In genomic region chr5:24076986-24077718, GRCm38 (mm10) we compare ENCODE assay signal across 7 mouse cellular contexts. TPM values are rescaled to one million over a fixed set of nuclear protein-coding genes. Genes with fewer than 3 reads are reported as not detected.
DNase-seq lines count a peak whose midpoint lies in the region; ATAC-seq and TF ChIP-seq lines count a peak whose summit lies in the region.

No protein-coding gene starts in this region.

- ATAC-seq in granulocyte monocyte progenitor cell, adult 5-6 weeks (replicated peaks; ENCODE audit: poor library complexity, severe bottlenecking) = peak; percentile 66
- 0 out of 2 replicates have a peak, but pooled peaks have one; percentile 41 for ATAC-seq in intestine, postnatal 0 days
- peak; percentile 68; the same call in 1 of the 2 replicates for ATAC-seq in limb, embryonic 11.5 days (ENCODE audit: insufficient number of reproducible peaks, low FRiP score, low TSS enrichment, low read depth)
- ATAC-seq in midbrain, embryonic 14.5 days (ENCODE audit: low FRiP score, low TSS enrichment) = peak; percentile 72; the same call in 1 of the 2 replicates

- H3K9me3 ChIP-seq in embryonic facial prominence, embryonic 10.5 days = no peaks in the 10 kb centered on the region
- H3K9me3 ChIP-seq in intestine, postnatal 0 days (ENCODE audit: control insufficient read depth) = no peaks in the 10 kb centered on the region
- H3K9me3 ChIP-seq in limb, embryonic 11.5 days (ENCODE audit: control insufficient read depth, low read length) = no peaks in the 10 kb centered on the region
- H3K9me3 ChIP-seq in midbrain, embryonic 14.5 days (ENCODE audit: control insufficient read depth, low read length) = no peaks in the 10 kb centered on the region

- H3K36me3 ChIP-seq in embryonic facial prominence, embryonic 10.5 days (replicated peaks) = no peaks in the 10 kb centered on the region
- no peaks in the 10 kb centered on the region for H3K36me3 ChIP-seq in intestine, postnatal 0 days (ENCODE audit: control insufficient read depth, insufficient read depth)
- no peaks in the 10 kb centered on the region for H3K36me3 ChIP-seq in limb, embryonic 11.5 days (ENCODE audit: control insufficient read depth, insufficient read depth, low read length)
- no peaks in the 10 kb centered on the region for H3K36me3 ChIP-seq in midbrain, embryonic 14.5 days (ENCODE audit: control insufficient read depth, insufficient read depth, low read length)

- H3K4me2 ChIP-seq in intestine, postnatal 0 days (replicated peaks; ENCODE audit: low read depth) = peak overlapping the region; percentile 52
- peak overlapping the region; percentile 27 for H3K4me2 ChIP-seq in limb, embryonic 11.5 days (ENCODE audit: low read depth, severe bottlenecking)
- peak overlapping the region; percentile 47 for H3K4me2 ChIP-seq in midbrain, embryonic 14.5 days (ENCODE audit: low read length)

- H3K9ac ChIP-seq in intestine, postnatal 0 days (ENCODE audit: low read depth, low read length) = peak overlapping the region; percentile 38; the same call in 1 of the 2 replicates
- H3K9ac ChIP-seq in limb, embryonic 11.5 days (ENCODE audit: low read length) = peak overlapping the region; percentile 27; the same call in 1 of the 2 replicates
- H3K9ac ChIP-seq in midbrain, embryonic 14.5 days (replicated peaks; ENCODE audit: low read length) = peak overlapping the region; percentile 36; the same call in 1 of the 2 replicates

- H3K27ac ChIP-seq in embryonic facial prominence, embryonic 10.5 days (replicated peaks) = peak overlapping the region; percentile 70
- H3K27ac ChIP-seq in intestine, postnatal 0 days (ENCODE audit: low read depth, low read length) = no peak overlapping the region
- H3K27ac ChIP-seq in limb, embryonic 11.5 days (replicated peaks; ENCODE audit: low read depth, low read length) = no peak overlapping the region
- H3K27ac ChIP-seq in midbrain, embryonic 14.5 days (replicated peaks; ENCODE audit: low read depth, low read length) = peak overlapping the region; percentile 81

- DNase-seq in adrenal gland, postnatal 36 days = peak; percentile 76 to 82
- DNase-seq in embryonic facial prominence, embryonic 10.5 days (ENCODE audit: low spot score) = peak; percentile 65
- peak; percentile 66 for DNase-seq in limb, embryonic 11.5 days (ENCODE audit: low spot score)
- peak; percentile 91 for DNase-seq in midbrain, embryonic 14.5 days
- DNase-seq in spleen, adult 18-20 months = peak; percentile 33 to 52

- no peaks in the 10 kb centered on the region for H3K27me3 ChIP-seq in embryonic facial prominence, embryonic 10.5 days (replicated peaks; ENCODE audit: low read depth, poor library complexity, severe bottlenecking)
- H3K27me3 ChIP-seq in intestine, postnatal 0 days (replicated peaks; ENCODE audit: control insufficient read depth, insufficient read depth, low read length) = no peaks in the 10 kb centered on the region
- H3K27me3 ChIP-seq in limb, embryonic 11.5 days (ENCODE audit: control insufficient read depth, insufficient read depth, low read length) = no peaks in the 10 kb centered on the region
- no peaks in the 10 kb centered on the region for H3K27me3 ChIP-seq in midbrain, embryonic 14.5 days (ENCODE audit: control insufficient read depth, insufficient read depth, low read length)

- peak; percentile 83 for TF ChIP-seq CTCF in intestine, postnatal 0 days (IDR thresholded peaks at IDR 0.05; ENCODE audit: low read depth)

- WGBS in embryonic facial prominence, embryonic 10.5 days = 2% methylated on average over 15 of the region's 15 CpGs
- 2% methylated on average over 15 of the region's 15 CpGs for WGBS in intestine, postnatal 0 days
- WGBS in limb, embryonic 11.5 days = 2% methylated on average over 14 of the region's 15 CpGs
- 2% methylated on average over 15 of the region's 15 CpGs for WGBS in midbrain, embryonic 14.5 days

- peaks cover 9% of the 10 kb centered on the region for H3K4me1 ChIP-seq in embryonic facial prominence, embryonic 10.5 days
- H3K4me1 ChIP-seq in intestine, postnatal 0 days (replicated peaks; ENCODE audit: control insufficient read depth, insufficient read depth, low read length) = no peaks in the 10 kb centered on the region
- 0 out of 2 replicates have a peak, but pooled peaks cover 4% of the 10 kb centered on the region for H3K4me1 ChIP-seq in limb, embryonic 11.5 days (ENCODE audit: control insufficient read depth, insufficient read depth, low read length)
- no peaks in the 10 kb centered on the region; the same call in 1 of the 2 replicates for H3K4me1 ChIP-seq in midbrain, embryonic 14.5 days (ENCODE audit: control insufficient read depth, insufficient read depth, low read length)

- peak overlapping the region; percentile 47 for H3K4me3 ChIP-seq in embryonic facial prominence, embryonic 10.5 days
- H3K4me3 ChIP-seq in intestine, postnatal 0 days (ENCODE audit: low read depth, low read length) = peak overlapping the region; percentile 25; the same call in 1 of the 2 replicates
- peak overlapping the region; percentile 10; the same call in 1 of the 2 replicates for H3K4me3 ChIP-seq in limb, embryonic 11.5 days (ENCODE audit: low read depth, low read length)
- peak overlapping the region; percentile 18 for H3K4me3 ChIP-seq in midbrain, embryonic 14.5 days (replicated peaks; ENCODE audit: low read depth, low read length)

RNA-seq across cellular contexts. Expression of gene Klhl7, which starts 23.3 kb away (rescaled TPM):
- total RNA-seq in adrenal gland, postnatal 36 days (2021) = 10 to 100 TPM; 33.3 to 38.1 TPM
- polyA plus RNA-seq in embryonic facial prominence, embryonic 10.5 days (2016; fragmentation: Nextera tagmentation; extraction: Ambion mirVana) = 61.2 and 64.4 TPM in 2 replicates
- 10.5 and 21.3 TPM in 2 replicates for total RNA-seq in granulocyte monocyte progenitor cell, adult 5-6 weeks (2014; fragmentation: Nextera tagmentation)
- 14.5 and 17.8 TPM in 2 replicates for total RNA-seq in granulocyte monocyte progenitor cell, adult 5-6 weeks (2017)
- 14.8 and 15.1 TPM in 2 replicates for polyA plus RNA-seq in intestine, postnatal 0 days (2015; fragmentation: Nextera tagmentation; extraction: Ambion mirVana)
- 59.5 and 60.0 TPM in 2 replicates for polyA plus RNA-seq in limb, embryonic 11.5 days (2014; fragmentation: Nextera tagmentation; extraction: Ambion mirVana)
- 177 and 194 TPM in 2 replicates for polyA plus RNA-seq in midbrain, embryonic 14.5 days (2014; fragmentation: Nextera tagmentation; extraction: Ambion mirVana)

RNA-seq across cellular contexts. Expression of gene Fam126a, which starts 46.7 kb away (rescaled TPM):
- total RNA-seq in adrenal gland, postnatal 36 days (2021) = 100 to 1,000 TPM in 1 of 2 experiments, 10 to 100 TPM in 1; 84.2 to 108 TPM
- polyA plus RNA-seq in embryonic facial prominence, embryonic 10.5 days (2016; fragmentation: Nextera tagmentation; extraction: Ambion mirVana) = 25.9 and 26.9 TPM in 2 replicates
- total RNA-seq in granulocyte monocyte progenitor cell, adult 5-6 weeks (2014; fragmentation: Nextera tagmentation) = 11.3 and 15.1 TPM in 2 replicates
- 10.6 and 16.3 TPM in 2 replicates for total RNA-seq in granulocyte monocyte progenitor cell, adult 5-6 weeks (2017)
- polyA plus RNA-seq in intestine, postnatal 0 days (2015; fragmentation: Nextera tagmentation; extraction: Ambion mirVana) = 4.9 and 5.0 TPM in 2 replicates
- polyA plus RNA-seq in limb, embryonic 11.5 days (2014; fragmentation: Nextera tagmentation; extraction: Ambion mirVana) = 29.2 and 32.7 TPM in 2 replicates
- 23.9 and 49.0 TPM in 2 replicates for polyA plus RNA-seq in midbrain, embryonic 14.5 days (2014; fragmentation: Nextera tagmentation; extraction: Ambion mirVana)

Comparison
In these comparisons a context has a peak if more than half of its experiments do, and no peak if none do; other contexts are left out.
1. H3K27ac ChIP-seq: peak in embryonic facial prominence, embryonic 10.5 days (single experiment) and midbrain, embryonic 14.5 days (single experiment); none in intestine, postnatal 0 days (single experiment) and limb, embryonic 11.5 days (single experiment).
2. Peak in every context shown above with its lines, with median percentiles within 50 percentile points of each other: DNase-seq, H3K4me3 ChIP-seq, ATAC-seq, H3K4me2 ChIP-seq and H3K9ac ChIP-seq.